ENCODE assay signal across 8 mouse cellular contexts in the genomic region with DNA sequence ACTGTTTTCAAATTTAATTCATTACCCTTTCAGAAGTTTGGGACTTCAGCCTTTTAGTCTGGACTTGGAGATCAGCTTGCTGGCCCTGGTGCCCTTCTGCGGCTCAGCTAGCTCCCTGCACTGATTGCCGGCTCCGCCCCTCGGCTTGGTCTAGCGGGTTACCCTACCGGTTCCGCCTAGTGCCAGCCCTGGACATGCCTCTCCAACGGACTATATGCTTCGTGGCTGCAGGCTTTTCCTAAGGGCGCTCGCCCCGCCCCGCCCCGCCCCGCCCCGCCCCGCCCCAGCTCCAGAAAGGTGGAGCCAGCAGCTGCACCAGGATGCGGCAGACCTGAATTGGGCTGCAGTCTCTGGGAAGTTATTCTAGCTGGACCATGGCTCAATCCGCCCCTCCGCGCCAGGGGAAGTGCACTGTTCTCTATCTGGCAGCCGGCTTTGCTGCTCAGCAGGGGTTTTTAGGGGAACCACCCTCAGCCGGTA. TPM values are rescaled to one million over a fixed set of nuclear protein-coding genes. Genes with fewer than 3 reads are reported as not detected.
DNase-seq lines count a peak whose midpoint lies in the region; ATAC-seq and TF ChIP-seq lines count a peak whose summit lies in the region.

No protein-coding gene starts in this region.

- H3K36me3 ChIP-seq in embryonic facial prominence, embryonic 13.5 days: no peaks in the 10 kb centered on the region
- H3K36me3 ChIP-seq in kidney, adult 2 months (ENCODE audit: control insufficient read depth, insufficient read depth, low read length): no peaks in the 10 kb centered on the region
- no peaks in the 10 kb centered on the region for H3K36me3 ChIP-seq in liver, embryonic 12.5 days
- no peaks in the 10 kb centered on the region for H3K36me3 ChIP-seq in splenic B cell, adult 2 months (ENCODE audit: control insufficient read depth, insufficient read depth, low read length, poor library complexity, severe bottlenecking)

- H3K27ac ChIP-seq in embryonic facial prominence, embryonic 13.5 days: peak overlapping the region; percentile 71
- peak overlapping the region; percentile 51 for H3K27ac ChIP-seq in kidney, adult 2 months (ENCODE audit: insufficient read depth, low read depth, low read length)
- H3K27ac ChIP-seq in liver, embryonic 12.5 days: peak overlapping the region; percentile 43; the same call in 1 of the 2 replicates

- H3K4me2 ChIP-seq in embryonic facial prominence, embryonic 13.5 days: peak overlapping the region; percentile 66
- H3K4me2 ChIP-seq in liver, embryonic 12.5 days: peak overlapping the region; percentile 74

- ATAC-seq in embryonic facial prominence, embryonic 13.5 days (ENCODE audit: insufficient number of reproducible peaks, insufficient read depth, low FRiP score, low TSS enrichment, low read depth): peak; percentile 49
- peak; percentile 81 for ATAC-seq in liver, embryonic 12.5 days
- peak; percentile 79 for ATAC-seq in monocyte, adult 5-6 weeks (replicated peaks; ENCODE audit: insufficient number of reproducible peaks, low FRiP score, low TSS enrichment, poor library complexity, severe bottlenecking)

- under 1% methylated on average over 23 of the region's 23 CpGs for WGBS in embryonic facial prominence, embryonic 13.5 days
- WGBS in kidney, adult 2 months: 1% methylated on average over 23 of the region's 23 CpGs
- under 1% methylated on average over 23 of the region's 23 CpGs for WGBS in liver, embryonic 12.5 days (ENCODE audit: insufficient replicate concordance)

- H3K27me3 ChIP-seq in embryonic facial prominence, embryonic 13.5 days: no peaks in the 10 kb centered on the region
- no peaks in the 10 kb centered on the region for H3K27me3 ChIP-seq in kidney, adult 2 months (replicated peaks; ENCODE audit: control insufficient read depth, insufficient read depth, low read length)
- H3K27me3 ChIP-seq in liver, embryonic 12.5 days (replicated peaks): no peaks in the 10 kb centered on the region
- no peaks in the 10 kb centered on the region for H3K27me3 ChIP-seq in splenic B cell, adult 2 months (ENCODE audit: control insufficient read depth, insufficient read depth, low read length, poor library complexity, severe bottlenecking)

- H3K4me1 ChIP-seq in embryonic facial prominence, embryonic 13.5 days: 0 out of 2 replicates have a peak, but pooled peaks cover 5% of the 10 kb centered on the region
- no peaks in the 10 kb centered on the region; the same call in 1 of the 2 replicates for H3K4me1 ChIP-seq in kidney, adult 2 months (ENCODE audit: control insufficient read depth, insufficient read depth, low read length)
- H3K4me1 ChIP-seq in liver, embryonic 12.5 days: peaks cover 15% of the 10 kb centered on the region

- peak; percentile 47 to 58 for DNase-seq in B cell, adult 2 months
- DNase-seq in adrenal gland, postnatal 36 days: peak; percentile 95
- peak; percentile 84 for DNase-seq in heart, adult 8-10 months (ENCODE audit: low spot score)
- peak; percentile 97 for DNase-seq in kidney, adult 2 months
- DNase-seq in splenic B cell, adult 2 months (ENCODE audit: low read depth, low spot score): peak; percentile 59

- no peak for TF ChIP-seq CTCF in kidney, adult 2 months (conservative IDR thresholded peaks at IDR 0.05; ENCODE audit: insufficient read depth, insufficient read length, low read depth, low read length)

- peak overlapping the region; percentile 62 for H3K9ac ChIP-seq in embryonic facial prominence, embryonic 13.5 days
- 0 out of 2 replicates have a peak overlapping the region, but pooled peaks have one; percentile 39 for H3K9ac ChIP-seq in liver, embryonic 12.5 days

- peak overlapping the region; percentile 40 for H3K4me3 ChIP-seq in embryonic facial prominence, embryonic 13.5 days
- peak overlapping the region; percentile 45 for H3K4me3 ChIP-seq in kidney, adult 2 months (ENCODE audit: insufficient read depth, low read depth, low read length)
- H3K4me3 ChIP-seq in liver, embryonic 12.5 days: peak overlapping the region; percentile 41

- no peak for TF ChIP-seq POLR2A in kidney, adult 2 months (IDR thresholded peaks at IDR 0.05; ENCODE audit: low read depth, low read length)

- no peaks in the 10 kb centered on the region for H3K9me3 ChIP-seq in embryonic facial prominence, embryonic 13.5 days
- H3K9me3 ChIP-seq in liver, embryonic 12.5 days (replicated peaks): no peaks in the 10 kb centered on the region

RNA-seq across cellular contexts. Expression of gene Tufm, which starts 4.7 kb away (rescaled TPM):
- total RNA-seq in adrenal gland, postnatal 36 days (2021): 100 to 1,000 TPM; 219 to 221 TPM
- polyA plus RNA-seq in embryonic facial prominence, embryonic 13.5 days (2015; fragmentation: Nextera tagmentation; extraction: Ambion mirVana): 129 and 131 TPM in 2 replicates
- total RNA-seq in heart, adult 8-10 months (2022): 100 to 1,000 TPM; 288 to 326 (median 304) TPM
- polyA plus RNA-seq in kidney, adult 2 months (2012; rRNA removed): 219 and 227 TPM in 2 replicates
- 120 and 129 TPM in 2 replicates for polyA plus RNA-seq in liver, embryonic 12.5 days (2016; fragmentation: Nextera tagmentation; extraction: Ambion mirVana)
- total RNA-seq in monocyte, adult 5-6 weeks (2017): 18.0 to 32.9 TPM (median 25.4 TPM) in 3 replicates

RNA-seq across cellular contexts. Expression of gene Sh2b1, which starts 7.2 kb away (rescaled TPM):
- 10 to 100 TPM; 55.3 to 59.5 TPM for total RNA-seq in adrenal gland, postnatal 36 days (2021)
- 53.4 and 57.8 TPM in 2 replicates for polyA plus RNA-seq in embryonic facial prominence, embryonic 13.5 days (2015; fragmentation: Nextera tagmentation; extraction: Ambion mirVana)
- 10 to 100 TPM; 38.6 to 46.6 (median 44.3) TPM for total RNA-seq in heart, adult 8-10 months (2022)
- polyA plus RNA-seq in kidney, adult 2 months (2012; rRNA removed): 62.8 and 71.7 TPM in 2 replicates
- 17.0 and 17.5 TPM in 2 replicates for polyA plus RNA-seq in liver, embryonic 12.5 days (2016; fragmentation: Nextera tagmentation; extraction: Ambion mirVana)
- 9.4 to 32.9 TPM (median 15.4 TPM) in 3 replicates for total RNA-seq in monocyte, adult 5-6 weeks (2017)

RNA-seq across cellular contexts. Expression of gene Atp2a1, which starts 19.5 kb away (rescaled TPM):
- under 1 TPM in 1 of 2 experiments, not detected in 1; 0.33 TPM for total RNA-seq in adrenal gland, postnatal 36 days (2021)
- polyA plus RNA-seq in embryonic facial prominence, embryonic 13.5 days (2015; fragmentation: Nextera tagmentation; extraction: Ambion mirVana): 7.9 and 11.5 TPM in 2 replicates
- 10 to 100 TPM in 1 of 4 experiments, 1 to 10 TPM in 3; 6.8 to 12.2 (median 8.8) TPM for total RNA-seq in heart, adult 8-10 months (2022)
- 0.35 and 144 TPM in 2 replicates for polyA plus RNA-seq in kidney, adult 2 months (2012; rRNA removed)
- 0.17 and 1.5 TPM in 2 replicates for polyA plus RNA-seq in liver, embryonic 12.5 days (2016; fragmentation: Nextera tagmentation; extraction: Ambion mirVana)
- total RNA-seq in monocyte, adult 5-6 weeks (2017): 0.10 to 0.58 TPM (median 0.32 TPM) in 3 replicates

RNA-seq across cellular contexts. Expression of gene Atxn2l, which starts 20.8 kb away (rescaled TPM):
- total RNA-seq in adrenal gland, postnatal 36 days (2021): 100 to 1,000 TPM in 1 of 2 experiments, 10 to 100 TPM in 1; 82.9 to 112 TPM
- 54.0 and 56.8 TPM in 2 replicates for polyA plus RNA-seq in embryonic facial prominence, embryonic 13.5 days (2015; fragmentation: Nextera tagmentation; extraction: Ambion mirVana)
- total RNA-seq in heart, adult 8-10 months (2022): 10 to 100 TPM; 30.7 to 39.3 (median 35.2) TPM
- polyA plus RNA-seq in kidney, adult 2 months (2012; rRNA removed): 70.6 and 90.5 TPM in 2 replicates
- 48.7 and 49.4 TPM in 2 replicates for polyA plus RNA-seq in liver, embryonic 12.5 days (2016; fragmentation: Nextera tagmentation; extraction: Ambion mirVana)
- total RNA-seq in monocyte, adult 5-6 weeks (2017): 23.4 to 73.3 TPM (median 30.7 TPM) in 3 replicates

RNA-seq across cellular contexts. Expression of gene Rabep2, which starts 53.9 kb away (rescaled TPM):
- 10 to 100 TPM; 48.4 to 72.8 TPM for total RNA-seq in adrenal gland, postnatal 36 days (2021)
- polyA plus RNA-seq in embryonic facial prominence, embryonic 13.5 days (2015; fragmentation: Nextera tagmentation; extraction: Ambion mirVana): 30.8 and 34.0 TPM in 2 replicates
- 1 to 10 TPM; 5.9 to 9.9 (median 6.0) TPM for total RNA-seq in heart, adult 8-10 months (2022)
- polyA plus RNA-seq in kidney, adult 2 months (2012; rRNA removed): 24.7 and 25.7 TPM in 2 replicates
- 9.6 and 10.2 TPM in 2 replicates for polyA plus RNA-seq in liver, embryonic 12.5 days (2016; fragmentation: Nextera tagmentation; extraction: Ambion mirVana)
- total RNA-seq in monocyte, adult 5-6 weeks (2017): 37.8 to 61.5 TPM (median 58.5 TPM) in 3 replicates

Comparison
In these comparisons a context has a peak if more than half of its experiments do, and no peak if none do; other contexts are left out.
1. Peak in every context shown above with its lines: DNase-seq, ATAC-seq, H3K4me3 ChIP-seq and H3K27ac ChIP-seq.